Mouse (Mus musculus) layer of hippocampus, adult 8-10 months (tissue): Measurements from ENCODE around the gene Egf. TPM values are rescaled to one million over a fixed set of nuclear protein-coding genes. Genes with fewer than 3 reads are reported as not detected.

Experiments used
- DNase-seq, 2 experiments: peaks; one replicate each; pipeline ENCODE4 v3.0.0; 2022; ENCODE audit warnings: low spot score in 2 of 2
- microRNA-seq, 2 experiments: library from miRNA; unstranded; fragments of <30 nt; microRNA quantifications; one replicate each; pipeline ENCODE4 v1.2.0; 2022
- total RNA-seq, 4 experiments: library from RNA; stranded (reverse); gene quantifications; 2 replicates each; pipeline ENCODE4 v1.2.4; 2022

Egf gene
- total RNA-seq, 4 experiments from 2014 or later = 1.2 to 4.9 (median 1.6) TPM

DNA sequence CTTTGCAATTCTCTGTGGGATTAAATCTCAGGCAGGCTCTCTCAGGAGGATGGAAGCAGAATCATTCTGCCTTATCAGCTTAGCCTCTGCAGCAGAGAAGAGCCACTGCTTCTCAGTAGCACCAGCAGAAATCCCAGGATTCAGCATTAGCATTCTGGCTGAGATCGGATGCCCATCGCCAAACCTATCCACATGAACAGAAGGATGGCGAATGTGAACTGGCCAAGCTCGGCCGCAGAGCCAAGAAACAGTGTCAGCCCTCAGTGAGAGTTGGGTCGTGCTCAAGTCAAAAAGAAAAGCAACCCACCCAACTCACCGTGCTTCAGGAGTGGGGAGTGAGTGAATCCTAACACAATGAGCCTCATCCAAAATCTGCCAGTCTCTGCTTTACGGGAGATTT, 103.4 kb downstream of the Egf start:
- no peak for DNase-seq

DNA sequence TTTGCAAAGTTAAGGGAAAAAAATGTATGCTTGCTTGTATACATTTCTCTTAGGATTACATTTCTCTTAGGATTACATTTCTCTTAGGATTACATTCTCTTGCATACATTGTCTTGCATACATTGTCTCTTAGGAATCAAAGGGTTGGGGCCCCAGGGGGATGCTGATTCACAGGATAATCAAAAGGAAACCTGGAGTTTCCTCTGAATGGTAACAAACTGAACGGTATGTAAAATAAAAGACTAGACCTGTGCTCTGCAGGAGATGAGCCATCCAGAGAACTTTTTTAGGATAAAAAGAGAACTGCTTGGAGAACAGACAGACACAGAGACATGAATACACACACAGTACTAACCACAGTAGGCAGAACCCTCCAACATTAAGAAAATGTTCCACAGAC, 104.2 kb downstream of the Egf start:
- DNase-seq = no peak

- DNase-seq = no peak
Measured at GRCm38 (mm10) chr3:129650293-129650612, 104.9 kb downstream of the Egf start.

GRCm38 (mm10) chr3:129649586-129650292, 105.4 kb downstream of the Egf start:
- peak; percentile 36 to 46 for DNase-seq

- DNase-seq = no peak
Measured at GRCm38 (mm10) chr3:129648598-129648997, 106.5 kb downstream of the Egf start.

- DNase-seq = no peak
Measured at GRCm38 (mm10) chr3:129647312-129647711, 107.8 kb downstream of the Egf start.

GRCm38 (mm10) chr3:129646781-129647180, 108.3 kb downstream of the Egf start:
- no peak for DNase-seq

DNA sequence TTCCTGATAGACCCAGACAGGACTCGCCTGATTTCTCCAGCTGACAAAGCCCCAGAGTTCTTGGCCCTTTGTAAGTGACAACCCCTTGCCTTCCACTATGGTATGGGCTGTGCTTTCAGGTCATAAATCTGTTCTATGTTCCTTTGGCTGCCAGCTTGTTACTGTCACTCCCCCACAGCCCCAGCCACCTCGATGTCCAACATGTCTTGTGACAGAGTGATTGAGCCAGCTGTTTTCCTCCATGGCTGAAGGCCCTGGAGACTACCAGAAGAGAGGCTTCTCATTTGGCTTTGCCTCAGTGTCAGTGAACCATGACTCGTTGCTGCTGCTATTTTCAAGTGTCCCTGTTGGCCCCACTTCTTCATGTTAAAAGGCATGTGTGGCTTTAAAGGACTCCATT, 109.7 kb downstream of the Egf start:
- DNase-seq = no peak

DNA sequence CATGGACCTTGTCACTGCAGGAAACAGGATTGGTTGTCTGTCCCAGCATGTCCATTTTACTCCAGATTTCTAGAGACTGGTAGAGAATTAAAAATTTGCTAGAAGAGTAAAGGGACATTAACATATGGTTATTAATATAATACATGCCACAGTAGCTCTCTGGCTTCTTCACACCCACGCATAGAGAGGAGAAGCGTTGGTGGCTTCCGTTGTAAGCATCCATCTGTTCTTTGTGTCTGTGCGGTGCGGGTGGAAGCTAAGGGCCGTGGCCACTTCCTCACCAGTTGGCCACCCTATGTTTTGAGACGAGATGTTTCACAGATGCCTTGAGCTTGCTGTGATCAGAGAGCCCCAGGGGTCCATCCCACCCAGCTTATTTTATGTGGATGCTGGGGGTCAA, 113.5 kb downstream of the Egf start:
- DNase-seq = no peak

GRCm38 (mm10) chr3:129640211-129641000, 114.7 kb downstream of the Egf start:
- DNase-seq = peak; percentile 46 to 58

DNA sequence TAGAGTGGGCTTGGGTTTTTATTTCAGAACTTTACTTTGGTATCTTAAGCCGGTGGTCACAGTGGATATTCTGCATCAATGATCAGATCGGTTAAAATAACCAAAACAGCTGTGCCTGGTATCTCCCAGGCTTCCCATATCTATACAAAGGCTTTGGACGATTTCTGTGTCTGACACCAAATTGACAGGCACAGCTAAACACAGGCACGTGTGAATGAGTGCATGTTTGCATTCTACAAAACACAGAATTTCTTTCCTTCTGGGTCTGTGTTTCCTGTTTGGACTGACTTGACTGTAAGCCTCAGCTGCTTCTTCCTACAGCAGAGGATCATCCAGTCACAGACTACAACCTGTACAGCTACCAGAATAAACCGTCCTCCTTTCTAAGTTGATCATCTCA, 115.4 kb downstream of the Egf start:
- DNase-seq = no peak

DNA sequence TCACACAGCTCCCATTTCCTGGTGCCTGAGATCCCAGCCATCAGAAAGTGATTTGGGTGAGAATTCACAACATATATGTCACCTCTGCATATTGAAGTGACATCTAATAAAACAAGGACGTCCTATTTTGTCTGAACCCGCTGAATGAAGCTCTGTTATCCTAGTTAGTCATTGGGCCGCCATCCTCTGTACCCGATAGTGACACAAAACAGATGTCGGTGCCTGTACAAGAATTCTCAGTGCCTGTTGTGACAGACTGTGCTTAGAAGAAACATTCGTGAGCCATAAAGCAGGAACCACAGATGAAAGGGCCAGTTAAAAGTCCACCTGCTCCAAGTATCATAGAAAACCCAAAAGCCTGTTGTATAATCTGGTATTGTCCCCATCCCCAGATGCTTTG, 117.7 kb downstream of the Egf start:
- DNase-seq = no peak

- peak; percentile 34 to 53 for DNase-seq
Measured at GRCm38 (mm10) chr3:129634260-129634901, 120.7 kb downstream of the Egf start.

- DNase-seq = no peak
Measured at GRCm38 (mm10) chr3:129633518-129633917, 121.6 kb downstream of the Egf start.

DNA sequence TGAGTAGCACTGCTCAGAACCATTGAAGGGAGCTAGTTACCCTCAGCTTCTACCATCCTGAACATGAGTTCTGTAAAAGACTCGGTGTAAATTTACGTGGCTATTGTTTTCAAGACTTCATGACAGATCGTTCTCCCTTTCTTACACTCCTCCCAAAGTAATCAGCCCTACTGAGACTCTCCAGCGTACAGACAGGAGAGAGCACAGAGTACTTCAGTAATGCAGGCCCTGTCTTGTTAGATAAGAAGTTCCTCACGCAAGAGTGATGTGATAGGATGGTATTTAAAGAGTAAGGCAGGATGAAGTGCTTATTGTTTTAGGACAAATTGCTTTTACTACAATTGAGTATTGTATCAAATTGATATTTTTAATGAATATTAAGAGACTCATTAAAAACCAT, 123.3 kb downstream of the Egf start:
- DNase-seq = no peak

DNA sequence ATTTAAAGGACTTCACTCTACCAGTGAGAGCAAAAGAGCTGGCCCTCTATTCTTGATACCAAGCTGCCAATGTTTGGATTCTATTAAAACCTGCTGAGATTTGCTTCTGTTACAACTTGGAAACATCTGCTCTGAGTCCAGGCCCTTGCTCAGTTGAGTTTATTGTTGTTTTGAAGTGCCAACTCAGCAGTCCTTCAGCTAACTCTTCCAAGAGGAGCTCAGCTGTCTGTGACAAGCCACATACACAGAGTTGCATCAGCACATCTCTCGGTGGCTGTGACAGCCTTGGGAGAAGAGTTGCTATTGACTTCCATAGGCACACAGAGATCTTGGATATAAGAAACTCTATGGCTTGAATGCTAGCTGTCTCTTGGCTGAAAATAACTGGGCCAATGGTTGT, 124.1 kb downstream of the Egf start:
- no peak for DNase-seq

Small RNA genes within 50 kb of the gene (microRNA-seq; reads per million reads assigned to microRNA genes)
- 0 reads per million in 2 experiments for gene Gm24515

Other genes with a start within 250 kb of the Egf start
- gene Elovl6, start 223.0 kb downstream of the Egf start, total RNA-seq = 10 to 100 TPM; 28.5 to 41.2 (median 33.1) TPM
- gene Lrit3, start 48.7 kb upstream of the Egf start, total RNA-seq = under 1 TPM in 1 of 4 experiments, not detected in 3; 0.18 TPM
- 1 to 10 TPM in 1 of 4 experiments, under 1 TPM in 3; 0.82 to 1.4 (median 0.98) TPM for gene Rrh, start 67.3 kb upstream of the Egf start, total RNA-seq
- gene Gar1, start 76.1 kb upstream of the Egf start, total RNA-seq = 10 to 100 TPM; 41.6 to 52.6 (median 46.3) TPM
- under 1 TPM in 2 of 4 experiments, not detected in 2; 0.20 to 0.43 TPM for gene Cfi, start 80.6 kb upstream of the Egf start, total RNA-seq
- 10 to 100 TPM; 19.3 to 23.8 (median 21.5) TPM for gene Pla2g12a, start 123.3 kb upstream of the Egf start, total RNA-seq
- gene Casp6, start 146.1 kb upstream of the Egf start, total RNA-seq = 10 to 100 TPM in 1 of 4 experiments, 1 to 10 TPM in 3; 5.5 to 10.3 (median 7.5) TPM
- gene Mcub, start 214.9 kb upstream of the Egf start, total RNA-seq = 1 to 10 TPM; 1.8 to 5.1 (median 2.6) TPM